15 mouse cellular contexts compared by ENCODE assay signal in the genomic region with DNA sequence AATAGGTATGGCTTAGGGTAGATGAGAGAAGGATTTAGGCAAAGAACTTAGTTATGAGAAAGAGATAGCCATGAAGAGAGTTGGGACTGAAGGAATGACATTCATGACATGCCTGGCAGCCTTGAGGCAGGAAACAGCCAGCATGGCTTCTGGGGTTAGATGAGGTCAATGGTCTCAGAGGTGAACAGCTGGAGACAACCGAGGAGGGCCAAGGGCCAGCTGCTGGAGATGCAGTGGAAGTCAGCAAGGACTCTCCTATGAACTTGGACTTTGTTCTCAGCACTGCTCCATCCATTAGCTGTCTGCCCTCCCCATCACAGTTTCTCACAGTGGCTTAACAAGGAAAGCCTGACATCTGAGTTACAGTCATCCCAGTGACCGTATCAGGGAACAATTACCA.
DNase-seq lines count a peak whose midpoint lies in the region; TF ChIP-seq lines count a peak whose summit lies in the region.
"Had no signal": no experiment of that assay in that cellular context is flagged by ENCODE, and none has a peak within 500 bp of the region (broad histone marks: within the 10 kb centered on the region; RNA-seq: fewer than 3 reads in every experiment).

No protein-coding gene starts in this region.

- no peak overlapping the region for H3K27ac ChIP-seq in kidney, adult 2 months (ENCODE audit: insufficient read depth, low read depth, low read length)
- H3K27ac ChIP-seq: embryonic facial prominence, embryonic 12.5 days; limb, embryonic 10.5 days; midbrain, embryonic 15.5 days had no signal

- peak; percentile 36 for DNase-seq in kidney, adult 2 months
- DNase-seq in kidney, adult 18-20 months, result no peak
- peak; percentile 62 to 82 for DNase-seq in heart, adult 18-20 months
- peak; percentile 48 for DNase-seq in heart, postnatal 4 days
- DNase-seq in lung, postnatal 4 days, result peak; percentile 15 to 71
- DNase-seq in Muller cell, postnatal 12 days (ENCODE audit: inconsistent ontology term), result no peak
- no peak for DNase-seq in thymus, postnatal 25 days
- DNase-seq: adrenal gland, adult 2 months; cerebellum, adult 11 months; lung, embryonic 14.5 days; right cerebral cortex, postnatal 14 days; thymus, adult 18-20 months had no signal

- TF ChIP-seq CTCF in kidney, adult 2 months (conservative IDR thresholded peaks at IDR 0.05; ENCODE audit: insufficient read depth, insufficient read length, low read depth, low read length), result no peak

- H3K36me3 ChIP-seq in kidney, adult 2 months (ENCODE audit: control insufficient read depth, insufficient read depth, low read length), result no peaks in the 10 kb centered on the region
- H3K36me3 ChIP-seq: embryonic facial prominence, embryonic 12.5 days; limb, embryonic 10.5 days; midbrain, embryonic 15.5 days had no signal

- no peak overlapping the region for H3K4me3 ChIP-seq in kidney, adult 2 months (ENCODE audit: insufficient read depth, low read depth, low read length)
- H3K4me3 ChIP-seq: embryonic facial prominence, embryonic 12.5 days; limb, embryonic 10.5 days; midbrain, embryonic 15.5 days had no signal

- no peaks in the 10 kb centered on the region for H3K27me3 ChIP-seq in kidney, adult 2 months (replicated peaks; ENCODE audit: control insufficient read depth, insufficient read depth, low read length)
- H3K27me3 ChIP-seq: embryonic facial prominence, embryonic 12.5 days; midbrain, embryonic 15.5 days had no signal

- no peaks in the 10 kb centered on the region for H3K4me1 ChIP-seq in kidney, adult 2 months (ENCODE audit: control insufficient read depth, insufficient read depth, low read length)
- H3K4me1 ChIP-seq: midbrain, embryonic 15.5 days had no signal

- TF ChIP-seq POLR2A in kidney, adult 2 months (IDR thresholded peaks at IDR 0.05; ENCODE audit: low read depth, low read length), result no peak

- 46% methylated on average over 2 of the region's 2 CpGs for WGBS in kidney, adult 2 months

Comparison
In these comparisons a context has a peak if more than half of its experiments do, and no peak if none do; other contexts are left out.
1. DNase-seq: peak in kidney, adult 2 months (single experiment), heart, adult 18-20 months (2 of 2), heart, postnatal 4 days (single experiment) and lung, postnatal 4 days (2 of 2); none in kidney, adult 18-20 months (single experiment), Muller cell, postnatal 12 days (single experiment) and thymus, postnatal 25 days (single experiment).